Mouse (Mus musculus) hindbrain, embryonic 10.5 days (tissue): ENCODE results near the gene Arhgef40. TPM values are rescaled to one million over a fixed set of nuclear protein-coding genes. Genes with fewer than 3 reads are reported as not detected.

Experiments used
- DNase-seq: peaks from one replicate; pipeline ENCODE4 v3.0.0-alpha.2; 2017; ENCODE audit warnings: low spot score
- H3K27ac ChIP-seq: fragments of 300-500 bp; sonication (generic); 2 replicates; pipeline ENCODE4 v1.5.1; 2016; ENCODE audit warnings: mild to moderate bottlenecking, moderate library complexity
- H3K27me3 ChIP-seq: fragments of 300-500 bp; sonication (generic); 2 replicates; pipeline ENCODE4 v1.6.1; 2016; ENCODE audit warnings: mild to moderate bottlenecking; ENCODE audit not compliant: poor library complexity, insufficient read depth, severe bottlenecking
- H3K36me3 ChIP-seq: fragments of 300-500 bp; sonication (generic); 2 replicates; pipeline ENCODE4 v1.6.1; 2016; ENCODE audit warnings: mild to moderate bottlenecking, moderate library complexity
- H3K4me1 ChIP-seq: fragments of 300-500 bp; sonication (generic); replicated peaks from 2 replicates; pipeline ENCODE4 v1.6.1; 2016; ENCODE audit warnings: mild to moderate bottlenecking
- H3K4me3 ChIP-seq: fragments of 300-500 bp; sonication (generic); 2 replicates; pipeline ENCODE4 v1.5.1; 2016; ENCODE audit warnings: mild to moderate bottlenecking, moderate library complexity
- H3K9me3 ChIP-seq: fragments of 300-500 bp; sonication (generic); 2 replicates; pipeline ENCODE4 v1.6.1; 2016; ENCODE audit warnings: mild to moderate bottlenecking, moderate library complexity
- WGBS: fragments of 180-500 bp; shearing (Covaris S2); methylation state at CpG from one replicate; pipeline ENCODE4 v1.1.7; 2016; 5-methylcytosine and 5-hydroxymethylcytosine counted together
- polyA plus RNA-seq: library from polyadenylated mRNA; unstranded; fragments of >200 nt; fragmentation: Nextera tagmentation; extraction: Ambion mirVana; gene quantifications from 2 replicates; pipeline ENCODE4 v1.2.1, GENCODE M21; 2016

Arhgef40 gene
- polyA plus RNA-seq, 1 experiment from 2014 or later = 106 TPM

GRCm38 (mm10) chr14:51986153-51986505 lies 1.6 kb downstream of the Arhgef40 start:
- H3K4me1 ChIP-seq = peaks cover 55% of the 10 kb centered on the region

GRCm38 (mm10) chr14:51987177-51987576 lies 2.7 kb downstream of the Arhgef40 start:
- no peak overlapping the region for H3K4me3 ChIP-seq
- 96% methylated on average over 6 of the region's 6 CpGs for WGBS
- H3K9me3 ChIP-seq = no peaks in the 10 kb centered on the region
- no peak overlapping the region for H3K27ac ChIP-seq
- no peak for DNase-seq
- peaks cover 55% of the 10 kb centered on the region for H3K4me1 ChIP-seq
- H3K36me3 ChIP-seq = peaks cover 50% of the 10 kb centered on the region
- no peaks in the 10 kb centered on the region for H3K27me3 ChIP-seq

More at GRCm38 (mm10) chr14:51986153-51986505, 1.6 kb downstream of the Arhgef40 start:
- peaks cover 40% of the 10 kb centered on the region for H3K36me3 ChIP-seq
- H3K9me3 ChIP-seq = no peaks in the 10 kb centered on the region
- peak overlapping the region; percentile 82 for H3K4me3 ChIP-seq
- WGBS = 9% methylated on average over 7 of the region's 7 CpGs
- DNase-seq = no peak
- no peaks in the 10 kb centered on the region for H3K27me3 ChIP-seq
- peak overlapping the region; percentile 97 for H3K27ac ChIP-seq

- no peaks in the 10 kb centered on the region for H3K9me3 ChIP-seq
- H3K27ac ChIP-seq = peak overlapping the region; percentile 56
- WGBS = 75% methylated on average over 12 of the region's 12 CpGs
- no peaks in the 10 kb centered on the region for H3K27me3 ChIP-seq
- no peak for DNase-seq
- H3K4me3 ChIP-seq = 0 out of 2 replicates have a peak overlapping the region, but pooled peaks have one; percentile 14
- peaks cover 51% of the 10 kb centered on the region for H3K4me1 ChIP-seq
- peaks cover 64% of the 10 kb centered on the region for H3K36me3 ChIP-seq
Measured at GRCm38 (mm10) chr14:51988731-51989130, 4.2 kb downstream of the Arhgef40 start.

- H3K36me3 ChIP-seq = peaks cover 72% of the 10 kb centered on the region
- H3K27me3 ChIP-seq = no peaks in the 10 kb centered on the region
- 0 out of 2 replicates have a peak overlapping the region, but pooled peaks have one; percentile 14 for H3K4me3 ChIP-seq
- H3K4me1 ChIP-seq = peaks cover 43% of the 10 kb centered on the region
- 60% methylated on average over 12 of the region's 12 CpGs for WGBS
- peak overlapping the region; percentile 56 for H3K27ac ChIP-seq
- H3K9me3 ChIP-seq = no peaks in the 10 kb centered on the region
- no peak for DNase-seq
Measured at GRCm38 (mm10) chr14:51989461-51989970, 5.0 kb downstream of the Arhgef40 start.

GRCm38 (mm10) chr14:51994453-51994852 lies 9.9 kb downstream of the Arhgef40 start:
- Histone ChIP-seq H3K36me3 (peaks cover 98% of the 10 kb centered on the region), H3K9me3 (no peaks in the 10 kb centered on the region), H3K27me3 (no peaks in the 10 kb centered on the region), H3K4me1 (peaks cover 6% of the 10 kb centered on the region), H3K27ac (no peak overlapping the region), H3K4me3 (no peak overlapping the region)
- WGBS = 91% methylated on average over 4 of the region's 4 CpGs
- DNase-seq = no peak

- Histone ChIP-seq H3K27me3 (no peaks in the 10 kb centered on the region), H3K4me1 (no peaks in the 10 kb centered on the region), H3K4me3 (no peak overlapping the region), H3K27ac (no peak overlapping the region), H3K9me3 (no peaks in the 10 kb centered on the region), H3K36me3 (peaks cover 98% of the 10 kb centered on the region)
- DNase-seq = no peak
- 81% methylated on average over 12 of the region's 12 CpGs for WGBS
Measured at GRCm38 (mm10) chr14:51995219-51995871, 10.8 kb downstream of the Arhgef40 start.

- 88% methylated on average over 13 of the region's 13 CpGs for WGBS
- no peaks in the 10 kb centered on the region for H3K4me1 ChIP-seq
- H3K27me3 ChIP-seq = no peaks in the 10 kb centered on the region
- H3K9me3 ChIP-seq = no peaks in the 10 kb centered on the region
- H3K4me3 ChIP-seq = no peak overlapping the region
- no peak overlapping the region for H3K27ac ChIP-seq
- DNase-seq = no peak
- peaks cover 98% of the 10 kb centered on the region for H3K36me3 ChIP-seq
Measured at GRCm38 (mm10) chr14:51996231-51996841, 11.8 kb downstream of the Arhgef40 start.

GRCm38 (mm10) chr14:51996866-51997265 lies 12.3 kb downstream of the Arhgef40 start:
- WGBS = 74% methylated on average over 17 of the region's 17 CpGs
- no peaks in the 10 kb centered on the region for H3K27me3 ChIP-seq
- no peak overlapping the region for H3K4me3 ChIP-seq
- H3K9me3 ChIP-seq = no peaks in the 10 kb centered on the region
- no peak for DNase-seq
- H3K27ac ChIP-seq = no peak overlapping the region
- no peaks in the 10 kb centered on the region for H3K4me1 ChIP-seq
- H3K36me3 ChIP-seq = peaks cover 97% of the 10 kb centered on the region

GRCm38 (mm10) chr14:51997483-51997882 lies 13.0 kb downstream of the Arhgef40 start:
- H3K27me3 ChIP-seq = no peaks in the 10 kb centered on the region
- DNase-seq = no peak
- H3K4me1 ChIP-seq = no peaks in the 10 kb centered on the region
- H3K4me3 ChIP-seq = no peak overlapping the region
- 92% methylated on average over 14 of the region's 14 CpGs for WGBS
- peaks cover 97% of the 10 kb centered on the region for H3K36me3 ChIP-seq
- no peaks in the 10 kb centered on the region for H3K9me3 ChIP-seq
- no peak overlapping the region for H3K27ac ChIP-seq

GRCm38 (mm10) chr14:52003981-52004495 lies 19.5 kb downstream of the Arhgef40 start:
- Histone ChIP-seq H3K9me3 (no peaks in the 10 kb centered on the region), H3K4me3 (peak overlapping the region; percentile 22), H3K4me1 (peaks cover 53% of the 10 kb centered on the region), H3K36me3 (peaks cover 96% of the 10 kb centered on the region), H3K27me3 (no peaks in the 10 kb centered on the region), H3K27ac (peak overlapping the region; percentile 67)
- DNase-seq = peak; percentile 69
- WGBS = 25% methylated on average over 16 of the region's 16 CpGs

- WGBS = 69% methylated on average over 7 of the region's 7 CpGs
- H3K27me3 ChIP-seq = no peaks in the 10 kb centered on the region; the same call in 1 of the 2 replicates
- H3K4me1 ChIP-seq = peaks cover 64% of the 10 kb centered on the region
- H3K27ac ChIP-seq = no peak overlapping the region
- H3K36me3 ChIP-seq = peaks cover 92% of the 10 kb centered on the region
- no peaks in the 10 kb centered on the region for H3K9me3 ChIP-seq
- no peak overlapping the region for H3K4me3 ChIP-seq
- DNase-seq = no peak
Measured at GRCm38 (mm10) chr14:52005141-52005540, 20.6 kb downstream of the Arhgef40 start.

GRCm38 (mm10) chr14:52005616-52006015 lies 21.1 kb downstream of the Arhgef40 start:
- 83% methylated on average over 6 of the region's 6 CpGs for WGBS
- Histone ChIP-seq H3K27ac (no peak overlapping the region), H3K27me3 (no peaks in the 10 kb centered on the region; the same call in 1 of the 2 replicates), H3K36me3 (peaks cover 87% of the 10 kb centered on the region), H3K4me1 (peaks cover 69% of the 10 kb centered on the region), H3K4me3 (no peak overlapping the region), H3K9me3 (no peaks in the 10 kb centered on the region)
- DNase-seq = no peak

- Histone ChIP-seq H3K4me3 (no peak overlapping the region), H3K27ac (no peak overlapping the region)
- no peak for DNase-seq
Measured at GRCm38 (mm10) chr14:52006241-52006640, 21.7 kb downstream of the Arhgef40 start.

More at GRCm38 (mm10) chr14:52006241-52006640, 21.7 kb downstream of the Arhgef40 start:
- H3K27me3 ChIP-seq = no peaks in the 10 kb centered on the region; the same call in 1 of the 2 replicates
- WGBS = 77% methylated on average over 8 of the region's 8 CpGs
- H3K9me3 ChIP-seq = no peaks in the 10 kb centered on the region
- H3K4me1 ChIP-seq = peaks cover 75% of the 10 kb centered on the region
- peaks cover 81% of the 10 kb centered on the region for H3K36me3 ChIP-seq
